Comparison of ENCODE assay signal across 8 mouse cellular contexts in genomic region chr19:7310704-7311103, GRCm38 (mm10). TPM values are rescaled to one million over a fixed set of nuclear protein-coding genes. Genes with fewer than 3 reads are reported as not detected.
DNase-seq lines count a peak whose midpoint lies in the region; ATAC-seq and TF ChIP-seq lines count a peak whose summit lies in the region.

No protein-coding gene starts in this region.

- no peak overlapping the region for H3K4me3 ChIP-seq in cerebellum, adult 2 months (replicated peaks; ENCODE audit: insufficient read depth, low read depth, low read length)
- H3K4me3 ChIP-seq in forebrain, embryonic 16.5 days (replicated peaks; ENCODE audit: low read length), result no peak overlapping the region
- H3K4me3 ChIP-seq in intestine, embryonic 14.5 days (ENCODE audit: low read depth, low read length), result no peak overlapping the region
- H3K4me3 ChIP-seq in liver, embryonic 12.5 days, result 0 out of 2 replicates have a peak overlapping the region, but pooled peaks have one; percentile 6

- H3K9me3 ChIP-seq in forebrain, embryonic 16.5 days (ENCODE audit: control insufficient read depth, low read length), result no peaks in the 10 kb centered on the region
- no peaks in the 10 kb centered on the region for H3K9me3 ChIP-seq in intestine, embryonic 14.5 days (ENCODE audit: control insufficient read depth, low read length)
- no peaks in the 10 kb centered on the region for H3K9me3 ChIP-seq in liver, embryonic 12.5 days (replicated peaks)

- ATAC-seq in forebrain, embryonic 16.5 days, result no peak
- peak; percentile 81 for ATAC-seq in intestine, embryonic 14.5 days (replicated peaks; ENCODE audit: low FRiP score, low TSS enrichment, low read depth)
- ATAC-seq in liver, embryonic 12.5 days, result peak; percentile 86

- no peak overlapping the region for H3K4me2 ChIP-seq in forebrain, embryonic 16.5 days (ENCODE audit: low read length)
- H3K4me2 ChIP-seq in intestine, embryonic 14.5 days (ENCODE audit: low read length), result no peak overlapping the region
- peak overlapping the region; percentile 44 for H3K4me2 ChIP-seq in liver, embryonic 12.5 days

- peaks cover 55% of the 10 kb centered on the region for H3K4me1 ChIP-seq in cerebellum, adult 2 months (ENCODE audit: control insufficient read depth, insufficient read depth, low read length)
- H3K4me1 ChIP-seq in forebrain, embryonic 16.5 days (replicated peaks; ENCODE audit: control insufficient read depth, insufficient read depth, low read length), result peaks cover 44% of the 10 kb centered on the region
- H3K4me1 ChIP-seq in intestine, embryonic 14.5 days (replicated peaks; ENCODE audit: control insufficient read depth, insufficient read depth, low read length), result peaks cover 47% of the 10 kb centered on the region
- H3K4me1 ChIP-seq in liver, embryonic 12.5 days, result peaks cover 99% of the 10 kb centered on the region

- DNase-seq in layer of hippocampus, adult 11-12 months (ENCODE audit: low spot score), result peak; percentile 34
- no peak for DNase-seq in layer of hippocampus, postnatal 25 days (ENCODE audit: extremely low spot score in 1 of 2, low spot score in 1 of 2)
- peak; percentile 54 to 62 for DNase-seq in cerebellum, adult 2 months
- DNase-seq in intestine, embryonic 14.5 days (ENCODE audit: low spot score), result peak; percentile 80
- DNase-seq in neural tube, embryonic 10.5 days (ENCODE audit: extremely low spot score, low spot score), result peak; percentile 22
- peak; percentile 72 for DNase-seq in yolk sac, embryonic 10.5 days (ENCODE audit: low spot score)

- no peak overlapping the region for H3K9ac ChIP-seq in forebrain, embryonic 16.5 days (replicated peaks; ENCODE audit: low read depth, low read length)
- H3K9ac ChIP-seq in intestine, embryonic 14.5 days (ENCODE audit: low read length), result no peak overlapping the region
- no peak overlapping the region for H3K9ac ChIP-seq in liver, embryonic 12.5 days

- no peaks in the 10 kb centered on the region for H3K27me3 ChIP-seq in cerebellum, adult 2 months (ENCODE audit: control insufficient read depth, insufficient read depth, low read length)
- H3K27me3 ChIP-seq in forebrain, embryonic 16.5 days (replicated peaks; ENCODE audit: control insufficient read depth, insufficient read depth, low read length), result no peaks in the 10 kb centered on the region
- no peaks in the 10 kb centered on the region for H3K27me3 ChIP-seq in intestine, embryonic 14.5 days (replicated peaks; ENCODE audit: control insufficient read depth, insufficient read depth, low read length)
- H3K27me3 ChIP-seq in liver, embryonic 12.5 days (replicated peaks), result no peaks in the 10 kb centered on the region

- TF ChIP-seq POLR2A in cerebellum, adult 2 months (IDR thresholded peaks at IDR 0.05; ENCODE audit: borderline replicate concordance, insufficient read depth, low read length), result no peak

- H3K36me3 ChIP-seq in forebrain, embryonic 16.5 days (ENCODE audit: control insufficient read depth, insufficient read depth), result no peaks in the 10 kb centered on the region
- no peaks in the 10 kb centered on the region for H3K36me3 ChIP-seq in intestine, embryonic 14.5 days (ENCODE audit: control insufficient read depth, insufficient read depth, low read length)
- H3K36me3 ChIP-seq in liver, embryonic 12.5 days, result no peaks in the 10 kb centered on the region

- WGBS in cerebellum, adult 2 months, result 17% methylated on average over 5 of the region's 5 CpGs
- WGBS in forebrain, embryonic 16.5 days, result 31% methylated on average over 5 of the region's 5 CpGs
- WGBS in intestine, embryonic 14.5 days, result 13% methylated on average over 5 of the region's 5 CpGs
- WGBS in liver, embryonic 12.5 days (ENCODE audit: insufficient replicate concordance), result 14% methylated on average over 5 of the region's 5 CpGs

- peak overlapping the region; percentile 91 for H3K27ac ChIP-seq in cerebellum, adult 2 months (ENCODE audit: insufficient read depth, low read length)
- H3K27ac ChIP-seq in forebrain, embryonic 16.5 days (ENCODE audit: low read length), result 0 out of 2 replicates have a peak overlapping the region, but pooled peaks have one; percentile 8
- peak overlapping the region; percentile 62 for H3K27ac ChIP-seq in intestine, embryonic 14.5 days (ENCODE audit: low read depth)
- peak overlapping the region; percentile 53; the same call in 1 of the 2 replicates for H3K27ac ChIP-seq in liver, embryonic 12.5 days

- no peak for TF ChIP-seq CTCF in cerebellum, adult 2 months (IDR thresholded peaks at IDR 0.05; ENCODE audit: borderline replicate concordance, insufficient read depth, low read depth, low read length)

RNA-seq across cellular contexts. Expression of gene Mark2, which starts 31.0 kb away (rescaled TPM):
- 100 to 1,000 TPM; 102 to 130 TPM for total RNA-seq in layer of hippocampus, postnatal 25 days (2021)
- polyA plus RNA-seq in cerebellum, adult 2 months (2012; rRNA removed), result 75.3 and 76.2 TPM in 2 replicates
- 41.2 and 43.8 TPM in 2 replicates for polyA plus RNA-seq in forebrain, embryonic 16.5 days (2015; fragmentation: Nextera tagmentation; extraction: Ambion mirVana)
- polyA plus RNA-seq in intestine, embryonic 14.5 days (2014; fragmentation: Nextera tagmentation; extraction: Ambion mirVana), result 48.7 and 54.0 TPM in 2 replicates
- 41.3 and 42.0 TPM in 2 replicates for polyA plus RNA-seq in liver, embryonic 12.5 days (2016; fragmentation: Nextera tagmentation; extraction: Ambion mirVana)

RNA-seq across cellular contexts. Expression of gene Rcor2, which starts 43.6 kb away (rescaled TPM):
- 10 to 100 TPM; 17.4 to 20.0 TPM for total RNA-seq in layer of hippocampus, postnatal 25 days (2021)
- 8.7 and 9.2 TPM in 2 replicates for polyA plus RNA-seq in cerebellum, adult 2 months (2012; rRNA removed)
- polyA plus RNA-seq in forebrain, embryonic 16.5 days (2015; fragmentation: Nextera tagmentation; extraction: Ambion mirVana), result 45.8 and 49.2 TPM in 2 replicates
- polyA plus RNA-seq in intestine, embryonic 14.5 days (2014; fragmentation: Nextera tagmentation; extraction: Ambion mirVana), result 8.9 and 11.1 TPM in 2 replicates
- polyA plus RNA-seq in liver, embryonic 12.5 days (2016; fragmentation: Nextera tagmentation; extraction: Ambion mirVana), result 4.0 and 5.1 TPM in 2 replicates

Comparison
In these comparisons a context has a peak if more than half of its experiments do, and no peak if none do; other contexts are left out.
1. DNase-seq: peak in layer of hippocampus, adult 11-12 months (single experiment), cerebellum, adult 2 months (2 of 2), intestine, embryonic 14.5 days (single experiment), neural tube, embryonic 10.5 days (single experiment) and yolk sac, embryonic 10.5 days (single experiment); none in layer of hippocampus, postnatal 25 days (0 of 2).
2. H3K27ac ChIP-seq: peak in every context shown above with its lines; median percentile 91 in cerebellum, adult 2 months; 62 in intestine, embryonic 14.5 days; 53 in liver, embryonic 12.5 days; 8 in forebrain, embryonic 16.5 days.